Mouse (Mus musculus): ENCODE data around the gene Ccdc51. TPM values are rescaled to one million over a fixed set of nuclear protein-coding genes. Genes with fewer than 3 reads are reported as not detected.

The Ccdc51 gene
- polyA plus RNA-seq, 1 experiment, result 5.1 TPM

DNA sequence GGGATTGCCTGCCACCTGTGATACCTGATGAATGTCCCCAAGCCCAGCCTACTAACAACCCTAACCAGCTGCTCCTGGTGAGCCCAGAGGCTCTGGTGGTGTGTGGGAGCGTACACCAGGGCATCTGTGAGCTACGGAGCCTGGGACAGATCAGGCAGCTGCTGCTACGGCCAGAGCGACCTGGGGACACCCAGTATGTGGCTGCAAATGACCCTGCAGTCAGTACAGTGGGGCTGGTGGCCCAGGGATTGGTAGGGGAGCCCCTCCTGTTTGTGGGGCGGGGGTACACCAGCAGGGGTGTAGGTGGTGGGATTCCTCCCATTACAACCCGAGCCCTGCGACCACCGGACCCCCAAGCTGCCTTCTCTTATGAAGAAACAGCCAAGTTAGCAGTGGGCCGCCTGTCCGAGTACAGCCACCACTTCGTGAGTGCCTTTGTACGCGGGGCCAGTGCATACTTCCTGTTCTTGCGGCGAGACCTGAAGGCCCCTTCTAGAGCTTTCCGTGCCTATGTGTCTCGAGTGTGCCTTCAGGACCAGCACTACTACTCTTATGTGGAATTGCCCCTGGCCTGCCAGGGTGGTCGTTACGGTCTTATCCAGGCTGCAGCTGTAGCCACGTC is 18.1 kb downstream of the Ccdc51 start:
- H3K36me3 ChIP-seq (ENCODE audit: control insufficient read depth, insufficient read depth, low read length), result no peaks in the 10 kb centered on the region
- WGBS, result 52% methylated on average over 20 of the region's 20 CpGs
- H3K27me3 ChIP-seq (ENCODE audit: control insufficient read depth, insufficient read depth, low read length), result peaks cover 4% of the 10 kb centered on the region
- H3K4me3 ChIP-seq (ENCODE audit: extremely low read depth, insufficient read depth, insufficient read length), result no peak overlapping the region
- no peak for TF ChIP-seq CTCF (IDR thresholded peaks at IDR 0.05; ENCODE audit: extremely low read depth, insufficient read depth, insufficient read length, insufficient replicate concordance)
- no peak for TF ChIP-seq POLR2A (IDR thresholded peaks at IDR 0.05; ENCODE audit: low read depth, low read length)
- no peak overlapping the region for H3K27ac ChIP-seq (ENCODE audit: insufficient read depth, low read length)
- peaks cover 3% of the 10 kb centered on the region; the same call in 1 of the 2 replicates for H3K4me1 ChIP-seq (ENCODE audit: control insufficient read depth, insufficient read depth, insufficient read length)
- DNase-seq (ENCODE audit: low read depth in 1 of 2, low spot score in 2 of 2), result no peak

DNA sequence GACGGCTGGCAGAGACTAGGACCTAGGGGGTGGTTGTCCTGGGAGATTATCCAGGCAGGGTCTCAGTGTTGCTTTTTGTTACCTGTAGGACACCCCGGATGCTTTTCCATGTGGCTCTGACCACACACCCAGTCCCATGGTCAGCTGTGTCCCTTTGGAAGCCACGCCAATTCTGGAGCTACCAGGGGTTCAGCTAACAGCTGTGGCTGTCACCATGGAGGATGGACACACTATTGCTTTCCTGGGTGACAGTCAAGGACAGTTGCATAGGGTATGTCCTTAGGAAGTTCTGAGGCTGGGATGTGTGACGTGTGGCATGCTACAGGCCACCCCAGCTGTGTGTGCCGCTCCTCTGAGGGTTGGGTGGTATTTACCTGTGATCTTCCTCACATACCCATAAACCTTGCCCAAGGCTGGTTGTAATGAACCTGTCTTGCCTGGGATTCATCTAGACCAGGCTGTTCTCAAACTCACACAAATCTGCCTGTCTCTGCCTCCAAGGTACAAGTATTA is 19.7 kb downstream of the Ccdc51 start:
- WGBS, result 93% methylated on average over 5 of the region's 5 CpGs
- no peak for DNase-seq (ENCODE audit: low read depth in 1 of 2, low spot score in 2 of 2)
- Histone ChIP-seq H3K4me3 (ENCODE audit: extremely low read depth, insufficient read depth, insufficient read length) (no peak overlapping the region), H3K36me3 (ENCODE audit: control insufficient read depth, insufficient read depth, low read length) (no peaks in the 10 kb centered on the region), H3K27me3 (ENCODE audit: control insufficient read depth, insufficient read depth, low read length) (no peaks in the 10 kb centered on the region), H3K4me1 (ENCODE audit: control insufficient read depth, insufficient read depth, insufficient read length) (no peaks in the 10 kb centered on the region), H3K27ac (ENCODE audit: insufficient read depth, low read length) (no peak overlapping the region)
- no peak for TF ChIP-seq CTCF (IDR thresholded peaks at IDR 0.05; ENCODE audit: extremely low read depth, insufficient read depth, insufficient read length, insufficient replicate concordance)
- TF ChIP-seq POLR2A (IDR thresholded peaks at IDR 0.05; ENCODE audit: low read depth, low read length), result no peak

DNA sequence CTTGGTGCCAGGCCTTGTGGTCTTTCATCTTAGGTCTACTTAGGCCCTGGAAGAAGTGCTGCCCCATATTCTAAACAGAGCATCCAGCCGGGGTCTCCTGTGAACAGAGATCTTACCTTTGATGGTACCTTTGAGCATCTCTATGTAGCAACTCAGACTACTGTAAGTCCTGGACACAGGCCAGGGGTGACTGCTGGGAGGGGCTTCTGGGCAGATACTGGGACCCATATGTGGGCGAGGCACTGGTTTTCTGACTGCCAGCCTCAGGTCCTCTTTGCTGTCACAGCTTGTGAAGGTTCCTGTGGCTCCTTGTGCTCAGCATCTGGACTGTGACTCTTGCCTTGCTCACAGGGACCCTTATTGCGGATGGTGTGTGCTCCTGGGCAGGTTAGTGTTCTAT is 20.2 kb downstream of the Ccdc51 start:
- Histone ChIP-seq H3K4me1 (ENCODE audit: control insufficient read depth, insufficient read depth, insufficient read length) (no peaks in the 10 kb centered on the region), H3K4me3 (ENCODE audit: extremely low read depth, insufficient read depth, insufficient read length) (no peak overlapping the region), H3K27me3 (ENCODE audit: control insufficient read depth, insufficient read depth, low read length) (no peaks in the 10 kb centered on the region), H3K27ac (ENCODE audit: insufficient read depth, low read length) (no peak overlapping the region), H3K36me3 (ENCODE audit: control insufficient read depth, insufficient read depth, low read length) (no peaks in the 10 kb centered on the region)
- DNase-seq (ENCODE audit: low read depth in 1 of 2, low spot score in 2 of 2), result no peak
- TF ChIP-seq POLR2A (IDR thresholded peaks at IDR 0.05; ENCODE audit: low read depth, low read length) (no peak), CTCF (IDR thresholded peaks at IDR 0.05; ENCODE audit: extremely low read depth, insufficient read depth, insufficient read length, insufficient replicate concordance) (no peak)
- 83% methylated on average over 3 of the region's 3 CpGs for WGBS

DNA sequence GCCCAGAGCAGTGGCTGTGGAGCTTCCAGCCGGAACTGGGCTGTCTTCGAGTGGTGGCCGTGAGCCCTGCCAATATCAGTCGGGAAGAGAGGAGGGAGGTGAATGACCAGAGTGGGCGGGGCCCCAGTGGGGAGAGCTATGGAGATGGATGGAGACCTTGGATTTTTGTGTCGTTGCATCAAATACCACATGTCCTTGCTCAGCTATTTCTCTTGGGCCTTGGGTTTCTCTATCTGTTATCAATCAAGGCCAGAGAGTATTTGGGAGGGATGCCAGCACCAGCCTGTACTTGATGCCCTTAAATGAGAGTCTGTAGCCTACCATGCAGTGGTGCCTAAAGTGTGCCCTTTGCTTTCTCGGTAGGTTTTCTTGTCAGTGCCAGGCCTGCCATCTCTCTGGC is 21.0 kb downstream of the Ccdc51 start:
- Histone ChIP-seq H3K36me3 (ENCODE audit: control insufficient read depth, insufficient read depth, low read length) (no peaks in the 10 kb centered on the region), H3K27me3 (ENCODE audit: control insufficient read depth, insufficient read depth, low read length) (no peaks in the 10 kb centered on the region), H3K27ac (ENCODE audit: insufficient read depth, low read length) (no peak overlapping the region), H3K4me3 (ENCODE audit: extremely low read depth, insufficient read depth, insufficient read length) (no peak overlapping the region), H3K4me1 (ENCODE audit: control insufficient read depth, insufficient read depth, insufficient read length) (no peaks in the 10 kb centered on the region)
- 87% methylated on average over 7 of the region's 7 CpGs for WGBS
- no peak for DNase-seq (ENCODE audit: low read depth in 1 of 2, low spot score in 2 of 2)
- TF ChIP-seq POLR2A (IDR thresholded peaks at IDR 0.05; ENCODE audit: low read depth, low read length) (no peak), CTCF (IDR thresholded peaks at IDR 0.05; ENCODE audit: extremely low read depth, insufficient read depth, insufficient read length, insufficient replicate concordance) (no peak)

DNA sequence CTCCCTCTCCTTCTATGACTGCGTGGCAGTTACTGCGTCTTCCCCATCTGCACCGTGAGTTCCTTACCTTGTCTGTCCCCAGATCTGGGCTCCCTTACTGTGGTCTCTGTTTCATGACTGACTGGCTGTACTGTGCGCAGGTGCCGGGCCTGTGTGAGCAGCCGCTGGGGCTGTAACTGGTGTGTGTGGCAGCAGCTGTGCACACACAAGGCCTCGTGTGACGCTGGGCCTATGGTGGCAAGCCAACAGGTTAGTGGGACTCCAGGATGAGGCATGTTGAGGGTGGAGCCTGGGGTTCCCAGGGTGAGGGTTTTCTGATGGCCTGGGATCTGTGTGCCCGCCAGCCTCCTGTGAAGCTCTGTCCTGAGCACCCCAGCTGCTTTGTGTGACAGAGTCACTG is 21.8 kb downstream of the Ccdc51 start:
- H3K27me3 ChIP-seq (ENCODE audit: control insufficient read depth, insufficient read depth, low read length), result no peaks in the 10 kb centered on the region
- TF ChIP-seq POLR2A (IDR thresholded peaks at IDR 0.05; ENCODE audit: low read depth, low read length), result no peak
- no peak for TF ChIP-seq CTCF (IDR thresholded peaks at IDR 0.05; ENCODE audit: extremely low read depth, insufficient read depth, insufficient read length, insufficient replicate concordance)
- no peak for DNase-seq (ENCODE audit: low read depth in 1 of 2, low spot score in 2 of 2)
- H3K27ac ChIP-seq (ENCODE audit: insufficient read depth, low read length), result no peak overlapping the region
- no peaks in the 10 kb centered on the region for H3K36me3 ChIP-seq (ENCODE audit: control insufficient read depth, insufficient read depth, low read length)
- no peaks in the 10 kb centered on the region for H3K4me1 ChIP-seq (ENCODE audit: control insufficient read depth, insufficient read depth, insufficient read length)
- 86% methylated on average over 9 of the region's 9 CpGs for WGBS
- H3K4me3 ChIP-seq (ENCODE audit: extremely low read depth, insufficient read depth, insufficient read length), result no peak overlapping the region

DNA sequence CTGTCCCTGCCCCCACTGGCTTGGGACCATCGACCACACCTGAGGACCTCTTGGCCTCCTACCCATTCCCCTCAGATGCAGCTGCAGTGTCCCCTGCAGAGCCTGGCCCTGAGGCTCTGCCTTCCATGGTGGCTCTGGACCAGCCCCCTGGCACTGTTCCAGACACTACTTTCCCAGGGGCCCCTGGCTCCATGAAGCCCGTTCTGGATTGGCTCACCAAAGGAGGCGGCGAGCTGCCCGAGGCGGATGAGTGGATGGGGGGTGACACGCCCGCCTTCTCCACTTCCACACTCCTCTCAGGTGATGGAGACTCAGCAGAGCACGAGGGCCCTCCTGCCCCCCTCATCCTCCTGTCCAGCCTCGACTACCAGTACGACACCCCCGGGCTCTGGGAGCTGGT is 22.7 kb downstream of the Ccdc51 start:
- H3K27me3 ChIP-seq (ENCODE audit: control insufficient read depth, insufficient read depth, low read length), result no peaks in the 10 kb centered on the region
- 83% methylated on average over 12 of the region's 12 CpGs for WGBS
- H3K4me3 ChIP-seq (ENCODE audit: extremely low read depth, insufficient read depth, insufficient read length), result no peak overlapping the region

DNA sequence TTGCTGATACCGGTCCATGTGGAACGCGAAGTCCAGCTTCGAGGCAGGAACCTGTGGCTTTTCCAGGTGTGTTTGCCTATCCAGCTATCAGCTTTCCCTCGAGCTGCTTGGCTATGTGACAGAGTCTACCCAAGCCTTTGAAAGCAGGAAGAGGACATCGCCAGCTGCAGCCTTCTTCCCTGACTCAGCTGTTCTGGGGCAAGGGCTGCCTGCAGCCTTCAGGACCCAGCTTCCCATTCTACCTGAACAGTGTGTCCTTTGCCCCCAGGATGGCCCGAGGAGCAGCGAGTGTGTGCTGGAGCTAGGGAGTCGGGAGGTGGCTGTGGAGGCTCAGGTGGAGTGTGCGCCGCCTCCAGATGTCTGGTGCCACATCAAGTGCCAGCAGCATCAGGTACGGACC is 23.4 kb downstream of the Ccdc51 start:
- Histone ChIP-seq H3K27me3 (ENCODE audit: control insufficient read depth, insufficient read depth, low read length) (no peaks in the 10 kb centered on the region), H3K36me3 (ENCODE audit: control insufficient read depth, insufficient read depth, low read length) (no peaks in the 10 kb centered on the region), H3K4me1 (ENCODE audit: control insufficient read depth, insufficient read depth, insufficient read length) (no peaks in the 10 kb centered on the region), H3K27ac (ENCODE audit: insufficient read depth, low read length) (no peak overlapping the region), H3K4me3 (ENCODE audit: extremely low read depth, insufficient read depth, insufficient read length) (no peak overlapping the region)
- no peak for TF ChIP-seq POLR2A (IDR thresholded peaks at IDR 0.05; ENCODE audit: low read depth, low read length)
- TF ChIP-seq CTCF (IDR thresholded peaks at IDR 0.05; ENCODE audit: extremely low read depth, insufficient read depth, insufficient read length, insufficient replicate concordance), result no peak
- no peak for DNase-seq (ENCODE audit: low read depth in 1 of 2, low spot score in 2 of 2)
- WGBS, result 69% methylated on average over 12 of the region's 12 CpGs

More for the DNA sequence above, 22.7 kb downstream of the Ccdc51 start:
- H3K27ac ChIP-seq (ENCODE audit: insufficient read depth, low read length), result no peak overlapping the region
- H3K4me1 ChIP-seq (ENCODE audit: control insufficient read depth, insufficient read depth, insufficient read length), result no peaks in the 10 kb centered on the region
- DNase-seq (ENCODE audit: low read depth in 1 of 2, low spot score in 2 of 2), result no peak
- no peak for TF ChIP-seq CTCF (IDR thresholded peaks at IDR 0.05; ENCODE audit: extremely low read depth, insufficient read depth, insufficient read length, insufficient replicate concordance)
- H3K36me3 ChIP-seq (ENCODE audit: control insufficient read depth, insufficient read depth, low read length), result no peaks in the 10 kb centered on the region

All from spleen, adult 2 months (tissue).